24 mouse cellular contexts compared by ENCODE assay signal in the genomic region with DNA sequence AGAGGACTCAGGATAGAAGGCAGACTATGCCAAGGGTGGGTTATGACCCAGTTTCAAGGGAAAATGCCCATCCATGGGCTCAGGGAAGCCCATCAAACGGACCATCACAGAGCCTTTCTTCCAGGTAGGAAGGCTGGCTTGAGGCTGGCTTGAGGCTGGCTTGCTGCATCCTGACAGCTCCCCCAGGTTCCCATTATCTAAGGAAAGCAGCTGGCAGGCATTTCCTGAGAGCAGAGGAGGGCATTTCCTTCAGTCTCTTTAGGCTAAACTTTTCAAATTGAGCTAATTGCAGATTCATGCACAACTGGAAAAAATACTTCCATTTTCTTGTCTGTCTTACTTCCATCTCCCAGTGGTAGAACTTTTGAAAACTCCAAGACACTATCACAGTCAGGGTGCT. TPM values are rescaled to one million over a fixed set of nuclear protein-coding genes. Genes with fewer than 3 reads are reported as not detected.
DNase-seq lines count a peak whose midpoint lies in the region; ATAC-seq and TF ChIP-seq lines count a peak whose summit lies in the region.
"Had no signal": no experiment of that assay in that cellular context is flagged by ENCODE, and none has a peak within 500 bp of the region (broad histone marks: within the 10 kb centered on the region; RNA-seq: fewer than 3 reads in every experiment).

No protein-coding gene starts in this region.

- no peak for ATAC-seq in heart, embryonic 13.5 days (ENCODE audit: extremely low read depth, insufficient number of reproducible peaks, low FRiP score, low TSS enrichment)
- ATAC-seq in heart, embryonic 12.5 days (ENCODE audit: insufficient number of reproducible peaks, low FRiP score): no peak
- no peak for ATAC-seq in liver, postnatal 0 days
- no peak for ATAC-seq in liver, embryonic 11.5 days (replicated peaks; ENCODE audit: low FRiP score)
- ATAC-seq in megakaryocyte, adult 5-6 weeks (ENCODE audit: poor library complexity, severe bottlenecking): no peak
- ATAC-seq in kidney, embryonic 14.5 days (ENCODE audit: low FRiP score, low TSS enrichment): no peak
- ATAC-seq: activated CD4-positive, CD25-positive, alpha-beta regulatory T cell, adult 4 months; forebrain, embryonic 13.5 days; forebrain, postnatal 0 days; Patski had no signal

- H3K4me2 ChIP-seq in heart, embryonic 13.5 days: no peak overlapping the region
- no peak overlapping the region for H3K4me2 ChIP-seq in heart, embryonic 12.5 days
- H3K4me2 ChIP-seq in liver, postnatal 0 days (ENCODE audit: low read depth, low read length): no peak overlapping the region
- no peak overlapping the region for H3K4me2 ChIP-seq in liver, embryonic 11.5 days
- H3K4me2 ChIP-seq in kidney, embryonic 14.5 days (replicated peaks; ENCODE audit: low read depth, low read length): no peak overlapping the region
- H3K4me2 ChIP-seq: forebrain, embryonic 13.5 days; heart, embryonic 11.5 days; hindbrain, embryonic 14.5 days had no signal

- H3K27me3 ChIP-seq in heart, embryonic 13.5 days (replicated peaks): no peaks in the 10 kb centered on the region
- H3K27me3 ChIP-seq in heart, embryonic 12.5 days (replicated peaks): no peaks in the 10 kb centered on the region
- H3K27me3 ChIP-seq in liver, postnatal 0 days (ENCODE audit: insufficient read depth, low read length): no peaks in the 10 kb centered on the region
- H3K27me3 ChIP-seq in liver, embryonic 11.5 days (replicated peaks; ENCODE audit: control insufficient read depth, insufficient read depth, low read length): no peaks in the 10 kb centered on the region
- no peaks in the 10 kb centered on the region for H3K27me3 ChIP-seq in megakaryocyte, embryonic 14.5 days (replicated peaks)
- no peaks in the 10 kb centered on the region for H3K27me3 ChIP-seq in kidney, embryonic 14.5 days (ENCODE audit: control insufficient read depth, insufficient read depth, low read length)
- H3K27me3 ChIP-seq: forebrain, embryonic 13.5 days; Patski had no signal

- no peak overlapping the region for H3K9ac ChIP-seq in heart, embryonic 13.5 days
- H3K9ac ChIP-seq in heart, embryonic 12.5 days: no peak overlapping the region
- no peak overlapping the region for H3K9ac ChIP-seq in liver, postnatal 0 days (replicated peaks)
- no peak overlapping the region for H3K9ac ChIP-seq in liver, embryonic 11.5 days (ENCODE audit: low read depth, low read length)
- no peak overlapping the region for H3K9ac ChIP-seq in kidney, embryonic 14.5 days (ENCODE audit: low read depth, low read length)
- H3K9ac ChIP-seq: forebrain, embryonic 13.5 days; forebrain, postnatal 0 days; hindbrain, embryonic 14.5 days had no signal

- no peak overlapping the region for H3K4me3 ChIP-seq in heart, embryonic 13.5 days
- no peak overlapping the region for H3K4me3 ChIP-seq in heart, embryonic 12.5 days
- H3K4me3 ChIP-seq in liver, postnatal 0 days (ENCODE audit: low read depth, low read length): no peak overlapping the region
- H3K4me3 ChIP-seq in liver, embryonic 11.5 days (ENCODE audit: low read depth, low read length): no peak overlapping the region
- H3K4me3 ChIP-seq in megakaryocyte, embryonic 14.5 days (replicated peaks): peak overlapping the region; percentile 74
- H3K4me3 ChIP-seq in kidney, embryonic 14.5 days (ENCODE audit: low read length): no peak overlapping the region
- H3K4me3 ChIP-seq: embryonic facial prominence, embryonic 10.5 days; forebrain, embryonic 13.5 days; heart, adult 2 months; hindbrain, embryonic 10.5 days had no signal

- peak overlapping the region; percentile 40; the same call in 1 of the 2 replicates for H3K27ac ChIP-seq in heart, embryonic 13.5 days (replicated peaks)
- no peak overlapping the region for H3K27ac ChIP-seq in heart, embryonic 12.5 days (ENCODE audit: poor library complexity, severe bottlenecking)
- H3K27ac ChIP-seq in liver, postnatal 0 days (ENCODE audit: low read depth): no peak overlapping the region
- H3K27ac ChIP-seq in liver, embryonic 11.5 days (ENCODE audit: low read depth, low read length): no peak overlapping the region
- no peak overlapping the region for H3K27ac ChIP-seq in kidney, embryonic 14.5 days (ENCODE audit: low read depth, low read length)
- H3K27ac ChIP-seq: embryonic facial prominence, embryonic 10.5 days; forebrain, embryonic 13.5 days; heart, adult 2 months; hindbrain, embryonic 10.5 days; hindbrain, embryonic 14.5 days had no signal

- no peak for DNase-seq in liver, postnatal 0 days
- DNase-seq in liver, embryonic 11.5 days (ENCODE audit: low spot score): no peak
- DNase-seq: adrenal gland, postnatal 14 days; cerebellum, adult 11-12 months; cerebellum, adult 9-11 months; cerebellum, postnatal 36 days; forebrain, postnatal 0 days; gastrocnemius, postnatal 14 days; heart, adult 2 months; heart, postnatal 10 days had no signal

- WGBS in heart, embryonic 13.5 days: 33% methylated on average over 1 of the region's 1 CpGs
- 28% methylated on average over 1 of the region's 1 CpGs for WGBS in heart, embryonic 12.5 days
- 23% methylated on average over 1 of the region's 1 CpGs for WGBS in liver, postnatal 0 days (ENCODE audit: insufficient replicate concordance)
- WGBS in liver, embryonic 11.5 days: 33% methylated on average over 1 of the region's 1 CpGs
- whole genome bisulfite sequencing in kidney, embryonic 14.5 days: 83% methylated on average over 1 of the region's 1 CpGs

- no peaks in the 10 kb centered on the region for H3K36me3 ChIP-seq in heart, embryonic 13.5 days
- no peaks in the 10 kb centered on the region for H3K36me3 ChIP-seq in heart, embryonic 12.5 days
- H3K36me3 ChIP-seq in liver, postnatal 0 days (replicated peaks; ENCODE audit: insufficient read depth, low read length): no peaks in the 10 kb centered on the region
- H3K36me3 ChIP-seq in liver, embryonic 11.5 days (ENCODE audit: control insufficient read depth, insufficient read depth, low read length): no peaks in the 10 kb centered on the region
- H3K36me3 ChIP-seq in megakaryocyte, embryonic 14.5 days (replicated peaks; ENCODE audit: low read length): no peaks in the 10 kb centered on the region
- no peaks in the 10 kb centered on the region for H3K36me3 ChIP-seq in kidney, embryonic 14.5 days (ENCODE audit: control insufficient read depth, insufficient read depth, low read length)
- H3K36me3 ChIP-seq: embryonic facial prominence, embryonic 10.5 days; hindbrain, embryonic 10.5 days had no signal

- TF ChIP-seq EP300 in liver, postnatal 0 days (IDR thresholded peaks at IDR 0.05; ENCODE audit: low read depth): peak; percentile 37; the same call in 1 of the 2 replicates

- H3K9me3 ChIP-seq in heart, embryonic 13.5 days: no peaks in the 10 kb centered on the region
- H3K9me3 ChIP-seq in heart, embryonic 12.5 days (replicated peaks): no peaks in the 10 kb centered on the region
- H3K9me3 ChIP-seq in liver, postnatal 0 days (ENCODE audit: low read length): no peaks in the 10 kb centered on the region
- no peaks in the 10 kb centered on the region for H3K9me3 ChIP-seq in liver, embryonic 11.5 days (ENCODE audit: control insufficient read depth, low read length)
- no peaks in the 10 kb centered on the region for H3K9me3 ChIP-seq in megakaryocyte, embryonic 14.5 days
- no peaks in the 10 kb centered on the region for H3K9me3 ChIP-seq in kidney, embryonic 14.5 days (ENCODE audit: control insufficient read depth, low read length)
- H3K9me3 ChIP-seq: embryonic facial prominence, embryonic 10.5 days; forebrain, embryonic 13.5 days; hindbrain, embryonic 10.5 days had no signal

- no peak for TF ChIP-seq CTCF in liver, postnatal 0 days (IDR thresholded peaks at IDR 0.05; ENCODE audit: low read depth)

- peaks cover 19% of the 10 kb centered on the region for H3K4me1 ChIP-seq in heart, embryonic 13.5 days
- peaks cover 20% of the 10 kb centered on the region for H3K4me1 ChIP-seq in heart, embryonic 12.5 days (replicated peaks)
- no peaks in the 10 kb centered on the region for H3K4me1 ChIP-seq in liver, postnatal 0 days (ENCODE audit: insufficient read depth)
- H3K4me1 ChIP-seq in liver, embryonic 11.5 days (replicated peaks; ENCODE audit: control insufficient read depth, insufficient read depth, low read length): peaks cover 2% of the 10 kb centered on the region; the same call in 1 of the 2 replicates
- H3K4me1 ChIP-seq in megakaryocyte, embryonic 14.5 days: peaks cover 98% of the 10 kb centered on the region
- no peaks in the 10 kb centered on the region for H3K4me1 ChIP-seq in kidney, embryonic 14.5 days (ENCODE audit: control insufficient read depth, insufficient read depth, low read length)
- H3K4me1 ChIP-seq: forebrain, embryonic 13.5 days; hindbrain, embryonic 10.5 days had no signal

RNA-seq across cellular contexts. Expression of a gene that starts 26.3 kb away (rescaled TPM):
- polyA plus RNA-seq in heart, embryonic 13.5 days (2015; fragmentation: Nextera tagmentation; extraction: Ambion mirVana): 2.8 TPM in 2 replicates
- polyA plus RNA-seq in heart, embryonic 12.5 days (2016; fragmentation: Nextera tagmentation; extraction: Ambion mirVana): 4.0 and 4.4 TPM in 2 replicates
- polyA plus RNA-seq in liver, postnatal 0 days (2015; fragmentation: Nextera tagmentation; extraction: Ambion mirVana): 0.05 and 0.08 TPM in 2 replicates
- 0.04 and 0.12 TPM in 2 replicates for polyA plus RNA-seq in liver, embryonic 11.5 days (2014; fragmentation: Nextera tagmentation; extraction: Ambion mirVana)
- 0.04 TPM in 1 of 2 replicates, not detected in the other for polyA plus RNA-seq in megakaryocyte, embryonic 14.5 days (2012; ENCODE audit: insufficient read depth, low replicate concordance)
- total RNA-seq in megakaryocyte, adult 5-6 weeks (2015): not detected in 2 replicates
- total RNA-seq in megakaryocyte, adult 5-6 weeks (2017): not detected in 2 replicates
- not detected in 2 replicates for polyA plus RNA-seq in kidney, embryonic 14.5 days (2014; fragmentation: Nextera tagmentation; extraction: Ambion mirVana)
- total RNA-seq: gastrocnemius, adult 18-20 months had no signal
- polyA plus RNA-seq: activated CD4-positive, CD25-positive, alpha-beta regulatory T cell, adult 4 months; C2C12; Patski had no signal
